Mouse (Mus musculus): Measurements from ENCODE around the gene 4933411K16Rik.

DNA sequence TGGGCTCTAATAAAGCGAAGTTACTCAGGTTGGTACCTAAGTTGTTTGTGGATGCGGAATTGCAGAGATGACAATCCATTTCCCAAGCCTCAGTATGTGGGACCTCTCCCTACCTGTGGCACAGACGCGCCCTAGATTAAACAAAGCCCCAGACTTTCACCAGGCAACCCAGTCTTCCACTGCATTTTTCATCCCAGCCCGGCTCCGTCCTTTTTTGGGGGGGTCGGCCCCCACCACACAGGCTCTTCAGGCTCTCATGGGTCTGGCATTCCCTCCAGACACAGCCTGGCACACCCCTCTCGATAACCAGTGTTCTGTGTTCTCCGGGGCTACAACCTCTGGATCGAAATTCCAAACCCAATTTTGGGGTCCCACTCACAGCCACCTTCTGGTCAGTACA is 33.6 kb downstream of the 4933411K16Rik start:
- TF ChIP-seq POLR2A (IDR thresholded peaks at IDR 0.05; ENCODE audit: insufficient read length, low read depth) (no peak), CEBPB (IDR thresholded peaks at IDR 0.05; ENCODE audit: insufficient read depth, poor library complexity, severe bottlenecking) (no peak), MAX (IDR thresholded peaks at IDR 0.05; ENCODE audit: low read depth) (no peak), TCF3 (IDR thresholded peaks at IDR 0.05; ENCODE audit: insufficient read length, low read depth) (no peak), TCF12 (IDR thresholded peaks at IDR 0.05; ENCODE audit: insufficient read depth, poor library complexity, severe bottlenecking) (no peak), MYOD1 (IDR thresholded peaks at IDR 0.05; ENCODE audit: control insufficient read depth in 1 of 3, insufficient read length in 2 of 3, low read depth in 2 of 3) (no peak), MYOG (IDR thresholded peaks at IDR 0.05; ENCODE audit: control insufficient read depth in 1 of 3, insufficient read depth in 1 of 3, insufficient read length in 2 of 3, low read depth in 2 of 3) (no peak), POLR2AphosphoS2 (IDR thresholded peaks at IDR 0.05; ENCODE audit: insufficient read length, low read depth) (no peak), USF1 (IDR thresholded peaks at IDR 0.05; ENCODE audit: low read depth) (no peak), E2F4 (IDR thresholded peaks at IDR 0.05; ENCODE audit: insufficient read depth) (no peak)

Data from myocyte (in vitro differentiated cells).